Mouse (Mus musculus): Measurements from ENCODE around the gene Iqgap2.

DNA sequence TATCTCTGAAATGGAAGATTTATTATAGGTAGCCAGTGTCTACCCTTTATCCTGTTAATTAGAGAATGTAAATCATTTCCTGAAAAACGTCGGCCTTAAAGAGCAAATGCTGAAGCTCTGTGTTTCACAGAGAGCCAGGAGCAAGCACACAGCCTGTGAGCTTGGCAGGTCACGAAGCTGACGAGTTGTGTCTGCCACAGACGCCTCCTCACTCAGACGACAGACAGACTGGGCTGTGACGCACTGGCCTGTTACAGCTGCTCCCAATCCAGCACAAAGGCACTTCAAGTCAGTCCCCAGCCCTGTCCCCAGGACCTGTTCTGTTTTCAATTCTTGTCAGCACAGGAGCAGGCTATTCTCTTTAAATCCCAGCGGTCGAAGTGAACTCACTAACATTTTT lies 236.4 kb downstream of the Iqgap2 start:
- TF ChIP-seq CTCF (IDR thresholded peaks at IDR 0.05; ENCODE audit: borderline replicate concordance, extremely low read depth, insufficient read depth, insufficient read length): no peak
- TF ChIP-seq POLR2A (IDR thresholded peaks at IDR 0.05; ENCODE audit: borderline replicate concordance, extremely low read depth, insufficient read depth, insufficient read length, poor library complexity, severe bottlenecking): no peak

All from brain, embryonic 14.5 days (tissue).